Mouse (Mus musculus) gastrocnemius, postnatal 14 days (tissue): ENCODE measurements at regions not wholly inside any gene's neighbourhood (a gene's known extent, or its start where the extent isn't known, plus 50 kb on each side); places are given as distances from the start of the nearest gene placed in this dataset.

Experiments used
- DNase-seq: peaks from one replicate; pipeline ENCODE4 v3.0.0; 2021; ENCODE audit warnings: mixed read lengths
- intact Hi-C: fragments of 180-260 bp; cut with DNase I; formaldehyde crosslinking; loops from one replicate; pipeline ENCODE4 v1.15.1; 2025; ENCODE audit warnings: low total_unique reads

DNA sequence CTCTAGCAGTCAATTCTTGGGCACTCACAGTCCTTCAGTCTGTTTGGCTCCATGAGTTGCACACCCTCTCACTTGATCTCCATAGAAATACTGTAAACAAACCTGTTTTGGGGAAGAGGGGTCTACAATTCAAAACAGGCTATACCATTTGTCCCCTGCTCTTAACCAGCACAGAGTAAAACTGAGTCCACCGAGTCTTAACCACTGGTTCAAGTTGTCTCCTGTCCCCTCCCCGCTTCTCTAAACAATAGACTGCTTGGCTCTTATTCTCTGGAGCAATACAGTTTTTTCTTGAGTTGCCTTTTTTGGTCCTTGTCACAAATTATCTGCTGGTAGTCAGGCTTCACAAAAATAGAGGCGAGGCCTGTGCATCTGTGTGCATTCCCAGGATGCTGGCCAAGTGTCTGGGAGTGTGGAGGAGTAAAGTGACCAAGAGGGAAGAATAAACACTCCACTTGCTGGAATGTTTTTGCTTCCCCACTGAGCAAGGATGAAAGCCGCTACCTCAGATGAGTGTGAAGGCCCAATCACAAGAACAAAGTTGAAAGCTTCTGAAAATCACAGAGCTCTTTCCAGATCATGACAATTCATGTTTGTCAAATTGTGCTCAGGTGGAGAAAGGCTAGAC, 695.3 kb downstream of the Cypt12 start:
- no peak for DNase-seq
- intact Hi-C loops: no loop called here

DNA sequence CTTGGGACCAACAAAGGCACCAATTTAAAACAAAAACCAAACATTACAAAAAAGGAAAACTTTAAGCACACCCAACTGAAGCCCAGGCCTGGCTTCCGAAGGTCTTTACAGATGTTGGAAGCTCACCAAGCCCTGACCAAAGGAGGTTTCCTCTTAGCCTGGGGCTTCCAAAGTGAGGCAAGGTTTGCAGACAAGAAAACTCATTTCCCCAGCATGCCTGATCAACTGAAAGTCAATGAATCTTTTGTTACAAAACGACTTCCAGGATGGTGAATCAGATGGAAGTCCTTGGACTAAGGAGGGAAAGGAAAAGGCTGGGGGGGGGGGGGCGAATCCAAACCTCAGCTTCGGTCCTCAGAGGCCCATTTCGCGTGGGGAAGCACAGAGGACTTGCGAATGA, 697.3 kb downstream of the Cypt12 start:
- no peak for DNase-seq
- intact Hi-C loops: no loop called here

DNA sequence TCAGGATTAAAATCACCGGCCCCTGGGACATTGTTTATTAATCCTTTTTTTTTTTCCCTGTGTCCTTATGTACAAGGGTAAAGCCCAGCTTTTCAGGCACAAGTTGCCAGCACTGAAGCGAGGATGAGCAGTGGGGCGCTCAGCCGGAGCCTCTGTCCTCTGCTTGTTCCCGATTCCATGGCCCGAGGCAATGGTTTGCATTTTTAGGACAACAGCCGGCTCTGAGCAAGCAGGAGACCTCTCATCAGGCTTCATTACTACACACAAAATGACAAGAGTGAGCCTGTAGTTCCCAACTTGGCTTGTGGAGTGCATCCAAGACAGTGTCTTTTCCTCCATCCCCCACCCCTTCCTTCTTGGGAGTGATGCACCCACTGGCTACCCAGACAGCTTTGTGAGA, 697.7 kb downstream of the Cypt12 start:
- intact Hi-C loops: no loop called here

DNA sequence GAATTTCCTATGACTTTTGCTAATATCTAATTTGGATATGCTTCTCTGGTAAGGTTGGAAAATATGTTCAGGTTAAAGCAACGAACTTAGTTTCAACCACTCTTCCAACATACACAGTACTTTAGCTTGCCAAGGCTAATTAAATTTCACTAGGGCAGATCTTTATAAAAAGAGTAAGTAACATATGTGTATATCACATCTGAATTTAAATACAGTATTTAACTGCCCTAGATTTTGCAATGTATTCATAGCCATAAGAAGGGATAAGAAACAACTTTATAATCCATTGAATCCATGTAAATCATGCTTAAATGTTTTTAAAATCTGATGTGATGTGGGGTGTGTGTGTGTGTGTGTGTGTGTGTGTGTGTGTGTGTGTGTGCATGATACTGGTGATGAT, 705.3 kb downstream of the Cypt12 start:
- intact Hi-C loops: no loop called here
- no peak for DNase-seq

More for the DNA sequence above, 697.7 kb downstream of the Cypt12 start:
- DNase-seq: no peak

- intact Hi-C loops: no loop called here
- DNase-seq: no peak
These were observed 717.5 kb downstream of the Cypt12 start for GRCm38 (mm10) chr3:18665738-18666137.

DNA sequence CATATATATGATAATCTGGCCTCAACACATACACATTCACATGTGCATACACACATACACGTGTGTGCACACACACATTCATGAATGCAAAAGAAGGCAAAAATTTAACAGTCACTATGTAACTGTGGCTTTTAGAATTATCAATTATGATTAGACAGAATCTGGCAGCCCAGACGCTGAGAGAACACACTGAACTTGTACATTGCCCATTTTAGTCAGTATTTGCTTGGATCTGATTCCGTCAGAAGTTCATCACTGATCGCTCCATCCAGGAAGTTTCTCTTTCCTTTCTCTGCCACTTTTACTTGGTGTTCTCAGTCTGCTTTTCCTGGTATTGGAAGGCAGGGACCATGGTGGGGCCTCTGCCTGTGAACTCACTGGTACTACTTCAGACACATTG, 719.5 kb downstream of the Cypt12 start:
- intact Hi-C loops: no loop called here
- no peak for DNase-seq

DNA sequence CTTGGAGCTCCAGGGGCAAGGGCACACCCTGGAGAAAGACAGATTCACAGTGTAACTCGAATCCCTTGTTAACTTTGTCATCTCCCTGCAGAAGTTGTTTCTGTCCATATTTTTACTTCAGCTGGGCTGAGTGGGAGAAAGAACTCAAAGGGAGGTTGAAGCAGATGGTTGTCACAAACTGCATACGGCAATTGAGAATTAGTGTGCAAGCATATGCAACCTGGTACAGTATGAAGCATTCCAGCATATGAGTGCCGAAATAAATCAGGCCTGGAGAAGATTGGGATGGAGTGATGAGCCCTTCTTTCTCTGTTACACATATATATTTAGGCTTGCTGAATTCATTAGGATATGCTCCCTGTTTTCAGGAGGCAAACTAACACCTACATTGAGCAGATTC, 720.7 kb downstream of the Cypt12 start:
- intact Hi-C loops: no loop called here
- DNase-seq: no peak

- no peak for DNase-seq
- intact Hi-C loops: no loop called here
These were observed 722.0 kb downstream of the Cypt12 start for GRCm38 (mm10) chr3:18670203-18670700.

DNA sequence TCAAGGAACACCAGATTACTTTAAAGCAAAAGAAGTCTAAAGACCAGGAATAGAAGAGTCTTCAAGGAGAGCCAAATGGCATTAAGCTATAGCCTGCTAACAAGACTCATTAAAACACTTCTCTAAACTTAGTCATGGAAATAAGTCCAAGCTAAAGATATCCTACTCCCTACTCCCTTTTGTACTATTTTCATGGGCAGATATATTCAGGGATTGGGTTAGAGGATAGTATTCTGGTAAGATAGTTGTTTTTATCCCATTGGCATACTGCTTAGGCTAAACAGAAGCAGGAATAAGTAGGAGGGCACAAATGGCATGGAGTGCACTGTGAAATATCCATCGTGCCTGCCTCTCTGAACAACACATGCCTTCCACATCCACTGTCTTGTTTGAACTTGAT, 723.5 kb downstream of the Cypt12 start:
- intact Hi-C loops: no loop called here
- DNase-seq: no peak

- DNase-seq: no peak
- intact Hi-C loops: no loop called here
These were observed 735.3 kb downstream of the Cypt12 start for GRCm38 (mm10) chr3:18683346-18684101.

DNA sequence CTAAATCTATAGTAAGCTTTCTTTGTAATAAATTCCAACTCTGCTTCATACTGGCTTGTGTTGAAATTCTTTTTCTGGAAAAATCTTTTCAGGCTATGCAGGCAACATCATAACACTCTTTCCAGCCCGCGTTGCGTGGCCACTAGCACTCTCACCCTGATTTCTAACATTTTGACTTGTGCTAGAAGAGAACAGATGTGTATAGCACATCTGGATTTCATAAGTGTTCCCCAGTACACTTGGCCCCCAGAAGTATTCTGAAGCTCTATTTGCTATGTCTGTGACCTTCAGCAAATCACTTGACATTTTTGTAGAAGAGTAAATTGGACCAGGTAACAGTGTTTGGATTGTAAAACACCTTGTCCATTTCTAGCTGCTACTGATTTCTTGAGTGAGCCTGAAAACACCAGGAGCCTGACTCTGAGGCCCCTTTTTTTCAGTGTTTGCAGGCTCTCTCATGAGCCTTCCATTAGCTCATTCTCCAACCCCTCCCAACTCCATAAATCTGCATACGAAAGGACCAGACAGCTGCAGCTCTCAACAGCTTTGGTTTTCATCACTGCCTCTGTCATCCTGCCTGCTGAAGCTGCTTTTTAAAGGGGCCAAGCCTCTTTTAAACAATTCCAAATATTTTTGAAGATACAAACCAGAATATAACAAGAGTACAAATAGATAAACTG, 747.0 kb downstream of the Cypt12 start:
- intact Hi-C loops: no loop called here
- no peak for DNase-seq

GRCm38 (mm10) chr3:18696981-18697660, 748.9 kb downstream of the Cypt12 start:
- no peak for DNase-seq
- intact Hi-C loops: loop anchor here (1.0 kb wide), 1 partner anchor 19 kb away; no protein-coding TSS in a partner anchor

DNA sequence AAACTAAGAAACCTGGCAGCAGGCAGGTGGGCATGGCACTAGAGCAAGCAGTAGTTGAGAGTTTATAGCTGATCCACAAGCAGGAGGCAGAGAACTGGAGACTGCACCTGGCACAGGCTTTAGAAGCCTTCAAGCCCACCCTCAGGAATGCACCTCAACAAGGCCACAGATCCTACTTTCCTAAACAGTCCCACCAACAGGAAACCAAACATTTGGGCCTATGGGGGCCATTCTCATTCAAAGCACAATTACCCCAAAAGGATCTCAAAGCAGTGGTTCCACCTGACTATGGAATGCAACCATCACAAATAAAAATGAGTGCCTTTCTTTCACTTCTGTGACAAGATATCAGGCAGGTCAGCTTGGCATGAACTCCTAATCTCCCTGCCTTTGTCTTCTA, 749.9 kb downstream of the Cypt12 start:
- DNase-seq: no peak
- intact Hi-C loops: no loop called here

- DNase-seq: no peak
- intact Hi-C loops: no loop called here
These were observed 757.0 kb downstream of the Cypt12 start for GRCm38 (mm10) chr3:18705165-18705564.

DNA sequence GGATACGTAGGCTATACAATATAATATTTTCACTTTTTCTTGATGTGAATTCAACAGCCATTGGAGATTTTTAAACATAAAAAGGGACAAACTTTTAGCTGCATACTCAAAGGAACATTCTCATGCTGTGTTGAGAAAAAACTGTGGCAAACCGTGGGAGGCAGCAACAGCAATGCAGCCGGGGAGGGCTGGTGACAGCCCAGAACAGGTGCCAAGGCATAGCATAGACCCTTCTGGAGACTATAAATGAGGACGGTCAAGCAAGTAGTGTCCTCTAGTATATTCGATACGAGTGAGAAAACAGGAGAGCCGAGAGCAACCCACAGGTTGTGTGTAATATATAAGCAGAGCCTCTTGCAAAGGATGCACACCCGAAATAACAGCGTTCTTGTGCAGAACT, 757.5 kb downstream of the Cypt12 start:
- intact Hi-C loops: no loop called here
- DNase-seq: no peak

DNA sequence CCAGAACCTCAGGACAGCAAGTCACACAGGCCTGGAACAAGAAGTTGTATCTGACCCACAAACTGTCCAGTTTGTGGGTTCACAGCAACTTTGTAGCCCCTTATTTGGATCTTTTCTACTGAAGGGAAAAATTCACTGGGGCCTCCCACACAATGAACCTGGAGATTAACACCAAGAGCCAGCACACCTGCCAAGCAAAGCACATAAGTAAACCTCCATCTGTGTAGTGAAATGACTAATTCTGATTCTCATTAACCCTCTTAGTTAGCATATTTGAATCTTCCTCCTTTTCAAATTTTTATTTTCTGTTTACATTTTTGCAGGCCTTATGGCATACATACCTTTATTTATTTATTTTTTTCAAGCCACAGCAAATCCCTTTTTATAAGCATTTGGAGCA, 758.1 kb downstream of the Cypt12 start:
- no peak for DNase-seq
- intact Hi-C loops: no loop called here

DNA sequence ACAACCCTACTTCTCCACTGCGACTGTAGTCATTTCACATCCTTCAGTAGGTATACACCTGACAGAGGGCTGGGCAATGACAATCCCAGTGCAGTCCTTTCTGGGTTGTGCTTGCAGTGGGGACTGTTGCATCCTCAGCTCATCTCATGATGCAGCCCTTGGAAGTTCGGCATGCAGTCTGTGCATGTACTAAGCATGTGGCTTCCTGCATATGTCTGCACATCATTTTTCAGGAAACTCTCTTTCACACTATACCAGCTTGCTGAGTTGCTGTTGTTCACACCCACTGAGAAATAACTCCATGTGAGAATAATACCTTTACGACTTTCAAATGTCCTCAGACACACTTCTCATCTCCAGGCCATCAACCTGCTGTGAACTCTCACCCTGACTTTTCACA, 759.5 kb downstream of the Cypt12 start:
- DNase-seq: no peak
- intact Hi-C loops: no loop called here

DNA sequence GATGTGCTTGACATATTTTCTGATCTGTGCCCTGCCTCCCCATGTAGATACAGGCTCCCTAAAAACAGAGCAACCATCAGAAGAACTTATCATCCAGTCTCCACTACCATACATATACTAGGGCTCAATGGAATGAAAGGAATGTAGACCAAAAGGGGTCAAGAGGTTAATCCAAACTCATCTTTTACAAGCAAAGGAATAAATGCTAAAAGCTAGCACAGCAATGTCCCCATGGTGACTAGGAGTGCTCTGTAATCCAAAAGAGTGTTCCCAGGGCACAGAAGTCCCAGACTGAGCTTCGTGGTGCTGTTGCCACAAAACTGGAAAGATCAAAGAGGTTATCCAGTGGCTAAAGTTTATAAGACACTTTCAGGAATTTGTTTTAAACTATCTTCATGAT, 763.5 kb downstream of the Cypt12 start:
- intact Hi-C loops: no loop called here
- no peak for DNase-seq

GRCm38 (mm10) chr3:18713986-18714385, 765.8 kb downstream of the Cypt12 start:
- intact Hi-C loops: no loop called here

GRCm38 (mm10) chr3:18714968-18715630, 766.9 kb downstream of the Cypt12 start:
- intact Hi-C loops: no loop called here
- no peak for DNase-seq

More at GRCm38 (mm10) chr3:18713986-18714385, 765.8 kb downstream of the Cypt12 start:
- no peak for DNase-seq
